Mouse (Mus musculus) CH12.LX (cell line): ENCODE data around the gene Trpm3. TPM values are rescaled to one million over a fixed set of nuclear protein-coding genes. Genes with fewer than 3 reads are reported as not detected.
A peak's percentile ranks its signal among the peaks of the same experiment; 100 is the strongest.

Experiments used
- DNase-seq: peaks from one replicate; pipeline ENCODE4 v3.0.0-alpha.2; 2013; ENCODE audit errors: extremely low read depth
- H3K27ac ChIP-seq: 2 replicates; pipeline ENCODE4 v1.5.1; 2012; ENCODE audit warnings: low read depth, mild to moderate bottlenecking, control low read depth, moderate library complexity; ENCODE audit not compliant: insufficient read depth
- H3K27me3 ChIP-seq: replicated peaks from 2 replicates; pipeline ENCODE3; 2012; ENCODE audit warnings: inconsistent platforms
- H3K36me3 ChIP-seq, 2 experiments: replicated peaks in 1 of 2; 2 replicates each; pipeline versions ENCODE3 to v1.6.1; 2012; ENCODE audit warnings: inconsistent platforms in 1 of 2, low read length in 1 of 2, mild to moderate bottlenecking in 1 of 2, mixed read lengths in 1 of 2, moderate library complexity in 1 of 2; ENCODE audit not compliant: control insufficient read depth in 1 of 2, insufficient read depth in 1 of 2
- H3K4me1 ChIP-seq, 2 experiments: 2 replicates each; pipeline ENCODE4 v1.6.1; 2012; ENCODE audit warnings: inconsistent platforms in 1 of 2, moderate library complexity in 1 of 2; ENCODE audit not compliant: insufficient read depth in 2 of 2, control insufficient read depth in 1 of 2
- H3K4me2 ChIP-seq: 2 replicates; pipeline ENCODE4 v1.6.1; 2012; ENCODE audit warnings: low read depth, mild to moderate bottlenecking, control low read depth; ENCODE audit not compliant: poor library complexity, insufficient read depth, severe bottlenecking
- H3K4me3 ChIP-seq, 3 experiments: fragments of 150-350 bp in 1 of 3; sonication (generic) in 1 of 3; replicated peaks in 1 of 3; 2 replicates each; pipeline versions ENCODE3 to v1.5.1; 2011 to 2012; ENCODE audit warnings: low read depth in 2 of 3, low read length in 2 of 3, mild to moderate bottlenecking in 2 of 3, moderate library complexity in 2 of 3, control low read depth in 1 of 3, improper control_type of control experiment in 1 of 3, inconsistent platforms in 1 of 3, mixed read lengths in 1 of 3; ENCODE audit not compliant: poor library complexity in 1 of 3
- H3K79me2 ChIP-seq: replicated peaks from 2 replicates; pipeline ENCODE4 v1.6.1; 2012; ENCODE audit warnings: mild to moderate bottlenecking, moderate library complexity; ENCODE audit not compliant: control insufficient read depth, poor library complexity, insufficient read depth, severe bottlenecking; ENCODE audit errors: extremely low read depth
- H3K9ac ChIP-seq: 2 replicates; pipeline ENCODE4 v1.6.1; 2012; ENCODE audit warnings: low read depth, mild to moderate bottlenecking, control low read depth, moderate library complexity; ENCODE audit not compliant: insufficient read depth
- H3K9me3 ChIP-seq: replicated peaks from 2 replicates; pipeline ENCODE3; 2012; ENCODE audit warnings: low read length, inconsistent platforms, mixed read lengths
- BHLHE40 ChIP-seq: IDR thresholded peaks from 2 replicates; pipeline ENCODE4 v1.6.1; 2011; ENCODE audit warnings: mild to moderate bottlenecking, low read depth, low read length, improper control_type of control experiment
- CTCF ChIP-seq, 2 experiments: IDR thresholded peaks in 1 of 2; conservative IDR thresholded peaks in 1 of 2; 2 replicates each; pipeline ENCODE4 v1.5.1; 2011 to 2012; ENCODE audit warnings: low read depth in 2 of 2, low read length in 2 of 2, improper control_type of control experiment in 1 of 2, inconsistent platforms in 1 of 2, mild to moderate bottlenecking in 1 of 2, moderate library complexity in 1 of 2
- E2F4 ChIP-seq: IDR thresholded peaks from 2 replicates; pipeline ENCODE4 v1.6.1; 2011; ENCODE audit warnings: low read depth, low read length, improper control_type of control experiment; ENCODE audit not compliant: insufficient replicate concordance
- ETS1 ChIP-seq: conservative IDR thresholded peaks from 2 replicates; pipeline ENCODE4 v1.6.1; 2012; ENCODE audit warnings: low read depth, mild to moderate bottlenecking, inconsistent platforms, low read length, improper control_type of control experiment, moderate library complexity
- HCFC1 ChIP-seq: IDR thresholded peaks from 2 replicates; pipeline ENCODE4 v1.6.1; 2012; ENCODE audit warnings: low read depth, mild to moderate bottlenecking, inconsistent platforms, low read length, improper control_type of control experiment
- IRF4 ChIP-seq: IDR thresholded peaks from 2 replicates; pipeline ENCODE4 v1.6.1; 2014; ENCODE audit warnings: low read depth, mild to moderate bottlenecking, inconsistent platforms, low read length, improper control_type of control experiment
- KAT2A ChIP-seq: IDR thresholded peaks from 2 replicates; pipeline ENCODE4 v1.6.1; 2012; ENCODE audit warnings: low read length, improper control_type of control experiment, inconsistent platforms; ENCODE audit not compliant: insufficient replicate concordance
- MAFK ChIP-seq: IDR thresholded peaks from 2 replicates; pipeline ENCODE4 v1.6.1; 2011; ENCODE audit warnings: low read length, improper control_type of control experiment; ENCODE audit not compliant: insufficient replicate concordance
- MAX ChIP-seq: IDR thresholded peaks from 2 replicates; pipeline ENCODE4 v1.6.1; 2011; ENCODE audit warnings: low read length, improper control_type of control experiment
- MAZ ChIP-seq: IDR thresholded peaks from 2 replicates; pipeline ENCODE4 v1.6.1; 2012; ENCODE audit warnings: low read depth, mild to moderate bottlenecking, inconsistent platforms, low read length, improper control_type of control experiment, moderate library complexity
- MXI1 ChIP-seq: IDR thresholded peaks from 2 replicates; pipeline ENCODE4 v1.6.1; 2011; ENCODE audit warnings: mild to moderate bottlenecking, low read depth, low read length, improper control_type of control experiment
- MYC ChIP-seq: IDR thresholded peaks from 2 replicates; pipeline ENCODE4 v1.6.1; 2011; ENCODE audit warnings: low read depth, mild to moderate bottlenecking, improper control_type of control experiment, low read length
- NRF1 ChIP-seq: IDR thresholded peaks from 2 replicates; pipeline ENCODE4 v1.6.1; 2014; ENCODE audit warnings: low read depth, mild to moderate bottlenecking, inconsistent platforms, low read length, improper control_type of control experiment, moderate library complexity
- PAX5 ChIP-seq: IDR thresholded peaks from 2 replicates; pipeline ENCODE4 v1.6.1; 2012; ENCODE audit warnings: low read length, inconsistent platforms, mixed read lengths
- SIN3A ChIP-seq: IDR thresholded peaks from 2 replicates; pipeline ENCODE4 v1.6.1; 2012; ENCODE audit warnings: low read length, improper control_type of control experiment, inconsistent platforms
- TCF12 ChIP-seq: IDR thresholded peaks from 2 replicates; pipeline ENCODE4 v1.6.1; 2014; ENCODE audit warnings: low read depth, mild to moderate bottlenecking, inconsistent platforms, low read length, improper control_type of control experiment
- USF2 ChIP-seq: conservative IDR thresholded peaks from 2 replicates; pipeline ENCODE4 v1.6.1; 2011; ENCODE audit warnings: low read depth, low read length, improper control_type of control experiment
- ZC3H11A ChIP-seq: IDR thresholded peaks from 2 replicates; pipeline ENCODE4 v1.6.1; 2012; ENCODE audit warnings: low read depth, mild to moderate bottlenecking, inconsistent platforms, low read length, improper control_type of control experiment
- ZKSCAN1 ChIP-seq: IDR thresholded peaks from 2 replicates; pipeline ENCODE4 v1.6.1; 2012; ENCODE audit warnings: low read depth, inconsistent platforms, low read length, improper control_type of control experiment, borderline replicate concordance
- ZNF384 ChIP-seq: IDR thresholded peaks from 2 replicates; pipeline ENCODE4 v1.6.1; 2012; ENCODE audit warnings: low read depth, low read length, improper control_type of control experiment, inconsistent platforms
- dilution Hi-C: fragments of 300-500 bp; cut with MboI; formaldehyde crosslinking; loops from 2 replicates; pipeline ENCODE4 v1.14.3; 2020; ENCODE audit warnings: low sequenced_read_pairs; ENCODE audit not compliant: extremely low pct_unique_long_range_greater_than_20kb, extremely low pct_ligation_motif_present
- in situ Hi-C: fragments of 300-500 bp; cut with MboI; formaldehyde crosslinking; loops from 3 replicates; pipeline ENCODE4 v1.14.3; 2019; ENCODE audit warnings: low sequenced_read_pairs, low pct_ligation_motif_present, low pct_unique_long_range_greater_than_20kb, mixed read lengths
- polyA plus RNA-seq: library from polyadenylated mRNA; unstranded; fragments of >175 nt; gene quantifications from 2 replicates; pipeline ENCODE4 v1.2.1, GENCODE M21; 2012; ENCODE audit warnings: low read depth; ENCODE audit not compliant: insufficient read length
- total RNA-seq, 2 experiments: library from RNA; depleted of rRNA; stranded (reverse); fragments of 300-350 nt in 1 of 2; fragments of >200 nt in 1 of 2; gene quantifications; 2 replicates each; pipeline ENCODE4 v1.2.3; 2012 to 2014

Trpm3 gene
- total and polyA plus RNA-seq, 3 experiments = 0.01 TPM; not detected in 2

- Histone ChIP-seq H3K9ac (no peak overlapping the region), H3K79me2 (no peaks in the 10 kb centered on the region), H3K4me1 (no peaks in the 10 kb centered on the region), H3K36me3 (no peaks in the 10 kb centered on the region), H3K9me3 (no peaks in the 10 kb centered on the region), H3K27ac (no peak overlapping the region), H3K27me3 (no peaks in the 10 kb centered on the region), H3K4me2 (0 out of 2 replicates have a peak overlapping the region, but pooled peaks have one; percentile 8), H3K4me3 (no peak overlapping the region)
- TF ChIP-seq MAFK (no peak), SIN3A (no peak), ETS1 (no peak), NRF1 (0 out of 2 replicates have a peak, but pooled peaks have one; percentile 25), USF2 (no peak), HCFC1 (no peak), KAT2A (no peak)
- dilution Hi-C loops = no loop called here
- in situ Hi-C loops = no loop called here
- DNase-seq = no peak
Measured at GRCm38 (mm10) chr19:22800471-22800870, 661.6 kb downstream of the Trpm3 start.

GRCm38 (mm10) chr19:22803396-22803795, 664.5 kb downstream of the Trpm3 start:
- H3K36me3 ChIP-seq = no peaks in the 10 kb centered on the region
- TF ChIP-seq MAZ (no peak), MYC (no peak), E2F4 (no peak), MXI1 (no peak), ZNF384 (no peak), KAT2A (no peak), SIN3A (no peak), ZC3H11A (no peak), ZKSCAN1 (no peak), TCF12 (no peak), ETS1 (no peak), PAX5 (no peak), IRF4 (no peak), BHLHE40 (no peak), MAX (no peak), CTCF (conservative IDR thresholded peaks at IDR 0.05 in 1 of 2, IDR thresholded peaks at IDR 0.05 in 1 of 2; ENCODE audit: low read depth in 2 of 2, low read length in 2 of 2) (no peak), NRF1 (no peak)
- TF ChIP-seq, all 38 proteins: peak for 0
- dilution Hi-C loops = no loop called here
- H3K4me1 ChIP-seq = no peaks in the 10 kb centered on the region
- H3K27me3 ChIP-seq = no peaks in the 10 kb centered on the region
- H3K4me2 ChIP-seq = peak overlapping the region; percentile 84; the same call in 1 of the 2 replicates
- H3K9me3 ChIP-seq = no peaks in the 10 kb centered on the region
- in situ Hi-C loops = no loop called here
- no peak overlapping the region for H3K4me3 ChIP-seq
- H3K9ac ChIP-seq = no peak overlapping the region
- no peak overlapping the region for H3K27ac ChIP-seq
- no peak for DNase-seq
- no peaks in the 10 kb centered on the region for H3K79me2 ChIP-seq
